Mouse (Mus musculus) kidney, embryonic 15.5 days (tissue): ENCODE measurements around the gene Sugp2. TPM values are rescaled to one million over a fixed set of nuclear protein-coding genes. Genes with fewer than 3 reads are reported as not detected.

ENCODE experiments used
- ATAC-seq: fragments of 200-750 bp; cut with Nextera tagmentation; replicated peaks from 2 replicates; pipeline ENCODE4 v1.8.0; 2017; ENCODE audit warnings: moderate TSS enrichment; ENCODE audit not compliant: low FRiP score
- H3K27ac ChIP-seq: fragments of 300-500 bp; sonication (generic); 2 replicates; pipeline ENCODE4 v1.5.1; 2015; ENCODE audit warnings: mild to moderate bottlenecking, inconsistent platforms
- H3K27me3 ChIP-seq: fragments of 300-500 bp; sonication (generic); 2 replicates; pipeline ENCODE4 v1.6.1; 2015; ENCODE audit warnings: inconsistent platforms
- H3K36me3 ChIP-seq: fragments of 300-500 bp; sonication (generic); 2 replicates; pipeline ENCODE4 v1.6.1; 2015; ENCODE audit warnings: inconsistent platforms
- H3K4me1 ChIP-seq: fragments of 300-500 bp; sonication (generic); 2 replicates; pipeline ENCODE4 v1.6.1; 2015; ENCODE audit warnings: inconsistent platforms
- H3K4me2 ChIP-seq: fragments of 300-500 bp; sonication (generic); 2 replicates; pipeline ENCODE4 v1.6.1; 2015; ENCODE audit warnings: moderate library complexity, mild to moderate bottlenecking, inconsistent platforms
- H3K4me3 ChIP-seq: fragments of 300-500 bp; sonication (generic); replicated peaks from 2 replicates; pipeline ENCODE4 v1.5.1; 2015; ENCODE audit warnings: mild to moderate bottlenecking, inconsistent platforms
- H3K9ac ChIP-seq: fragments of 300-500 bp; sonication (generic); 2 replicates; pipeline ENCODE4 v1.6.1; 2015; ENCODE audit warnings: mild to moderate bottlenecking, inconsistent platforms
- H3K9me3 ChIP-seq: fragments of 300-500 bp; sonication (generic); replicated peaks from 2 replicates; pipeline ENCODE4 v1.6.1; 2016; ENCODE audit warnings: inconsistent platforms
- WGBS: fragments of 180-500 bp; shearing (Covaris S2); methylation state at CpG from one replicate; pipeline ENCODE4 v1.1.7; 2015; ENCODE audit warnings: mixed read lengths; 5-methylcytosine and 5-hydroxymethylcytosine counted together
- polyA plus RNA-seq: library from polyadenylated mRNA; unstranded; fragments of >200 nt; fragmentation: Nextera tagmentation; extraction: Ambion mirVana; gene quantifications from 2 replicates; pipeline ENCODE4 v1.2.1, GENCODE M21; 2015

Gene Sugp2
- polyA plus RNA-seq, 1 experiment from 2014 or later: 31.6 TPM

DNA sequence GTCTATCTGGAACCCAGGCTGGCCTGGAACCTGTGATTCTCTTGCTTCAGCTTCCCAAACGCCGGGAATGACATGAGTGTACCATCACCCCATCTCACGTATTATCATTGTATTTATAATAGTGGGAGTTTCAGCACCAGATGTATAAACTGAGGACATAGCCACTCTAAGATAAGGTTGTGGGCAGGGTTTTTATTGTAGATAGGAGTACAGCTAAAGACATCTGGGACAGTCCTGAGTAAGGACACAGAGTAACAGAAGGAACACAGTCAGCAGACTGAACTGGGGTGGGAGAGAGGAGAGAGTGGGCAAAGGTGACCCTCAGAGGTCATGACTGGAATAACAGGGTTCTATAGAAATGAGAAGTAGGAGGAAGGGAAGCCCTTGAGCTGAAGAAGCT lies 33.6 kb downstream of the Sugp2 start:
- no peak overlapping the region for H3K4me3 ChIP-seq
- H3K9ac ChIP-seq: no peak overlapping the region
- H3K36me3 ChIP-seq: peaks cover 38% of the 10 kb centered on the region
- WGBS: 85% methylated on average over 3 of the region's 3 CpGs
- ATAC-seq: no peak
- no peaks in the 10 kb centered on the region for H3K9me3 ChIP-seq
- no peak overlapping the region for H3K4me2 ChIP-seq
- peaks cover 7% of the 10 kb centered on the region; the same call in 1 of the 2 replicates for H3K4me1 ChIP-seq
- no peaks in the 10 kb centered on the region for H3K27me3 ChIP-seq
- no peak overlapping the region for H3K27ac ChIP-seq

DNA sequence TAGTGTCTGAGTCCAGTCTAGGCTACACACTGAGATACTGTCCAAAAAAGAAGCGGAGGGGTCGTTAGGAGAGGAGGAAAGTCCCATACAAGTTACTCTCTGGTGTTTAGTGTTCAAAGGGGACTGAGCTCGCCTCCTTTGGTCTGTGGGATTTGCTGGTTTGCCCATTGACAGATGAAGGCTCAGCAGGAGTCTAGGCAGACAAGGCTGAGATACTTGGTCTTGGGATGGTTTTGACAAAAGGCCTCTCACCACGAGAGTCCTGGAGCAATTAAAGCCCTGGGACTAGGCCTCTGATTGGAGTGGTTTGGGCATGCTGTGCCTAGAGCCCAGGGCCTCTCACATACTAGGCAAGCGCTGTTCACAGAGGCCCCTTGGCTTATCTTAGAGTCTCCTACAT lies 34.3 kb downstream of the Sugp2 start:
- H3K36me3 ChIP-seq: peaks cover 31% of the 10 kb centered on the region

GRCm38 (mm10) chr8:70268799-70269565 lies 35.0 kb downstream of the Sugp2 start:
- H3K4me1 ChIP-seq: peaks cover 12% of the 10 kb centered on the region; the same call in 1 of the 2 replicates
- peak overlapping the region; percentile 48; the same call in 1 of the 2 replicates for H3K27ac ChIP-seq
- H3K9me3 ChIP-seq: no peaks in the 10 kb centered on the region
- no peak overlapping the region for H3K4me3 ChIP-seq
- no peak for ATAC-seq
- H3K27me3 ChIP-seq: no peaks in the 10 kb centered on the region
- H3K36me3 ChIP-seq: peaks cover 25% of the 10 kb centered on the region
- 52% methylated on average over 11 of the region's 11 CpGs for WGBS
- H3K9ac ChIP-seq: no peak overlapping the region
- no peak overlapping the region for H3K4me2 ChIP-seq

More for the DNA sequence above, 34.3 kb downstream of the Sugp2 start:
- H3K4me3 ChIP-seq: no peak overlapping the region
- WGBS: 62% methylated on average over 5 of the region's 5 CpGs
- no peak overlapping the region for H3K9ac ChIP-seq
- H3K27ac ChIP-seq: peak overlapping the region; percentile 48; the same call in 1 of the 2 replicates
- no peaks in the 10 kb centered on the region for H3K9me3 ChIP-seq
- no peak for ATAC-seq
- peaks cover 12% of the 10 kb centered on the region; the same call in 1 of the 2 replicates for H3K4me1 ChIP-seq
- H3K27me3 ChIP-seq: no peaks in the 10 kb centered on the region
- H3K4me2 ChIP-seq: no peak overlapping the region

- Histone ChIP-seq H3K9ac (no peak overlapping the region), H3K36me3 (no peaks in the 10 kb centered on the region), H3K27me3 (no peaks in the 10 kb centered on the region), H3K9me3 (no peaks in the 10 kb centered on the region), H3K4me3 (no peak overlapping the region), H3K4me1 (peaks cover 17% of the 10 kb centered on the region; the same call in 1 of the 2 replicates), H3K27ac (no peak overlapping the region), H3K4me2 (no peak overlapping the region)
- peak; percentile 41; the same call in 1 of the 2 replicates for ATAC-seq
- WGBS: 45% methylated on average over 3 of the region's 3 CpGs
Observed at GRCm38 (mm10) chr8:70272949-70273348, 38.9 kb downstream of the Sugp2 start.

- Histone ChIP-seq H3K4me1 (peaks cover 22% of the 10 kb centered on the region; the same call in 1 of the 2 replicates), H3K27ac (no peak overlapping the region), H3K27me3 (no peaks in the 10 kb centered on the region), H3K4me3 (no peak overlapping the region), H3K9me3 (no peaks in the 10 kb centered on the region), H3K9ac (no peak overlapping the region), H3K4me2 (no peak overlapping the region), H3K36me3 (no peaks in the 10 kb centered on the region)
- ATAC-seq: no peak
Observed at GRCm38 (mm10) chr8:70274350-70274749, 40.3 kb downstream of the Sugp2 start.

DNA sequence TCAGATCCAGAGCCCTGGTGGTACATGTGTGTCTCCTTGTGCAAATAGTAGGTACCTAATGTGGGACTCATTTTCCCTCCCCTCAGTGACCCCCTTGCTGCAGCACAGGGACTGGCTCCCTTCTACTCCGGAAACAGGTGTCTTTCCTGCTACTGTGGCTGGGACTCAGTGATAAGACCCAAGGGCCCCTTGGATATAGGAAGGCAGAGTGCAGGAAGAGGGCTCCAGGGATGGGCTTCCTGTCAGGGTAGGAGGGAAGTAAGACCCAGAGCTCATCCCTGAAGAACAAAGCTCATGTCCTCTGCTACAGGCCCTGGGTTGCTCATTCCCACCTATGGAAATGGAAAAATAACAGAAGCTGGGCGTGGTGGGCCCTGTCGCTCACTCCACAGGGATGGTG lies 42.5 kb downstream of the Sugp2 start:
- whole genome bisulfite sequencing: 85% methylated on average over 3 of the region's 3 CpGs
- 0 out of 2 replicates have a peak, but pooled peaks have one; percentile 23 for ATAC-seq

GRCm38 (mm10) chr8:70278175-70278574 lies 44.1 kb downstream of the Sugp2 start:
- 58% methylated on average over 15 of the region's 15 CpGs for WGBS
- peaks cover 34% of the 10 kb centered on the region for H3K4me1 ChIP-seq
- no peaks in the 10 kb centered on the region for H3K27me3 ChIP-seq
- H3K4me2 ChIP-seq: no peak overlapping the region
- no peaks in the 10 kb centered on the region for H3K9me3 ChIP-seq
- no peak overlapping the region for H3K4me3 ChIP-seq
- H3K27ac ChIP-seq: no peak overlapping the region
- H3K36me3 ChIP-seq: no peaks in the 10 kb centered on the region
- no peak for ATAC-seq
- no peak overlapping the region for H3K9ac ChIP-seq

More for the DNA sequence above, 42.5 kb downstream of the Sugp2 start:
- H3K4me3 ChIP-seq: no peak overlapping the region
- no peaks in the 10 kb centered on the region for H3K36me3 ChIP-seq
- no peaks in the 10 kb centered on the region for H3K9me3 ChIP-seq
- no peak overlapping the region for H3K4me2 ChIP-seq
- H3K27ac ChIP-seq: peak overlapping the region; percentile 75
- no peak overlapping the region for H3K9ac ChIP-seq
- H3K4me1 ChIP-seq: peaks cover 34% of the 10 kb centered on the region
- no peaks in the 10 kb centered on the region for H3K27me3 ChIP-seq

DNA sequence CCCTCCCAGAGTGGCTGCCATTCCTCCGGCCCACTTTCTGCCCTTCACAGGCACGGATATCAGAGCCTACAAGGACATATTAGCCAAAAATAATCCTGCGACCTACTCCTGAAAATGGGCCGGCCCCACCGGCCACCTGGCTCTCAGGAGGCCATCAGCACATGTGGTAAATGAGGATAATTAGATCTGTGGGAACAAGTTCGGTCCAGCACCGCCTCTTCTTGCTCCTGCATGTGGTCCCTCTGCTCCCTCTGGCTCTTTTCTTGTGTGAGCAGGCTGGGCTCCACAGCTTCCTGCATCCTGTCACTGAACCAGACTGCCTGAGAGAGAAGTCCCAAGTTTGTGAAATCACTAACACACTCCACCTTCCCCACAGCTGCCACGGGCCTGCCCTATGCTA lies 45.2 kb downstream of the Sugp2 start:
- ATAC-seq: no peak

GRCm38 (mm10) chr8:70281001-70281400 lies 47.0 kb downstream of the Sugp2 start:
- Histone ChIP-seq H3K4me2 (no peak overlapping the region), H3K27me3 (no peaks in the 10 kb centered on the region), H3K27ac (peak overlapping the region; percentile 90), H3K4me3 (no peak overlapping the region), H3K4me1 (peaks cover 50% of the 10 kb centered on the region), H3K9ac (no peak overlapping the region), H3K36me3 (peaks cover 14% of the 10 kb centered on the region), H3K9me3 (no peaks in the 10 kb centered on the region)
- ATAC-seq: no peak
- WGBS: 49% methylated on average over 3 of the region's 3 CpGs

More for the DNA sequence above, 45.2 kb downstream of the Sugp2 start:
- H3K27me3 ChIP-seq: no peaks in the 10 kb centered on the region
- H3K4me2 ChIP-seq: no peak overlapping the region
- no peak overlapping the region for H3K4me3 ChIP-seq
- H3K36me3 ChIP-seq: no peaks in the 10 kb centered on the region
- 60% methylated on average over 8 of the region's 8 CpGs for WGBS
- peaks cover 42% of the 10 kb centered on the region for H3K4me1 ChIP-seq
- peak overlapping the region; percentile 52; the same call in 1 of the 2 replicates for H3K27ac ChIP-seq
- no peak overlapping the region for H3K9ac ChIP-seq
- no peaks in the 10 kb centered on the region for H3K9me3 ChIP-seq

- under 1% methylated on average over 36 of the region's 36 CpGs for WGBS
- H3K9ac ChIP-seq: peak within 1 kb of the TSS; percentile 98
- H3K27ac ChIP-seq: peak within 1 kb of the TSS; percentile 90
- H3K4me2 ChIP-seq: peak within 1 kb of the TSS; percentile 79
- no peaks in the 10 kb centered on the region for H3K9me3 ChIP-seq
- peak within 1 kb of the TSS; percentile 88 for H3K4me3 ChIP-seq
- H3K4me1 ChIP-seq: peaks cover 48% of the 10 kb centered on the region
- H3K36me3 ChIP-seq: peaks cover 31% of the 10 kb centered on the region
- H3K27me3 ChIP-seq: no peaks in the 10 kb centered on the region
- ATAC-seq: peak; percentile 90
Observed at GRCm38 (mm10) chr8:70282603-70283135, 48.6 kb downstream of the Sugp2 start, which contains the start of gene Homer3. Gene Homer3 (plus strand): TSS chr8:70282827.

DNA sequence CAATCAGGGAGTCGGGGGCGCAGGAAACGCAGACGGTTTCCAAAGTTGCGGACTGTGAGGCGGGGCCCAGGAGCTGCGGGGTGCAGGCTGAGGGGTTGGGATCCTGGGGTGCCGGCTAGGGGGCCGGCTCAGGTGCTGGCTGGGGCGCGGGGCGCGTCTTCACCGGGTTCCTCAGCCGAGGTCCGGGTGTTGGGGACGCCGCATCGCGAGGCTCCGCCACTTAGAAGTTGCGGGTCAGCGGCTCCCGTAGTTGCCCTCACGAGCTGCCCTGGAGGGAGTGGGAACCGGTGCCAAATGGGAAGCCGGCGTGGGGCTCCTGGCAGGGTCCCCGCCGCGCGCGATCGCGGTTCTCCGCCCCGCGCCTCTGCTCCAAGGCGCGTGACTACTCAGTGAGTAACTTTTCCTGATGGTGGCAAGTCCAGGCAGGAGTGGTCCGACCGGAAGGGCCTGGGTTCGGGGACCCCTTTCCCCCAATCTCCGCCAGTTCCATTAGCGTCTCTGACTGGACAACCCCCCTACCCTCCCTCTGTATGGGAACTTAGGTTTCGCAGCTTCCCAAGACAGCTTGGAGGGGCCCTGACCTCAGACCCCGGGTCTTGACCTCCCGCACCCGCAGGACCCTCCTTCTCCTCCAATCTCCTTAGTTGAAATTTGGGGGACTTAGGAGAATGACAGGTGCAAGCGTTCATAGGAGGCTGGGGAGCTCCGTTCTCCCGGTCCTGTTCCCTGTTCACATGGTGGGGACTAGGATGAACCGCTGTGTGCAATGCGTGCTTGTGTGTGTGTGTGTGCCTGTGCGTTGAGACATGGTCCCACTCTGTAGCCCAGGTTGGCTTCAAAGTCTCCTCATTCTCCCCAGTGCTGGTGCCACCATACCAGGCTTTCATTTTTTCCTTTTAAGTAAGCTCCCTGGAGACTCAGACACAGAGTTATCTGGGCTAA lies 49.4 kb downstream of the Sugp2 start:
- Histone ChIP-seq H3K4me2 (peak overlapping the region; percentile 79), H3K9me3 (no peaks in the 10 kb centered on the region), H3K36me3 (peaks cover 38% of the 10 kb centered on the region), H3K27me3 (no peaks in the 10 kb centered on the region), H3K27ac (peak overlapping the region; percentile 90), H3K9ac (peak overlapping the region; percentile 98), H3K4me3 (peak overlapping the region; percentile 88), H3K4me1 (peaks cover 41% of the 10 kb centered on the region)
- peak; percentile 47 for ATAC-seq
- WGBS: under 1% methylated on average over 48 of the region's 55 CpGs
